Mouse (Mus musculus) forebrain, embryonic 11.5 days (tissue): ENCODE results near the gene 4930578G10Rik. TPM values are rescaled to one million over a fixed set of nuclear protein-coding genes. Genes with fewer than 3 reads are reported as not detected.

Experiments used
- ATAC-seq: fragments of 200-750 bp; cut with Nextera tagmentation; replicated peaks from 2 replicates; pipeline ENCODE4 v1.8.0; 2017; ENCODE audit warnings: moderate TSS enrichment; ENCODE audit not compliant: low FRiP score
- DNase-seq: peaks from one replicate; pipeline ENCODE4 v3.0.0-alpha.2; 2017; ENCODE audit warnings: low spot score
- H3K27ac ChIP-seq: fragments of 300-500 bp; sonication (generic); 2 replicates; pipeline ENCODE4 v1.5.1; 2014; ENCODE audit warnings: low read depth, low read length
- H3K27me3 ChIP-seq: fragments of 300-500 bp; sonication (generic); 2 replicates; pipeline ENCODE4 v1.6.1; 2014; ENCODE audit warnings: mild to moderate bottlenecking, low read length, mixed read lengths; ENCODE audit not compliant: control insufficient read depth, insufficient read depth
- H3K36me3 ChIP-seq: fragments of 300-500 bp; sonication (generic); 2 replicates; pipeline ENCODE4 v1.6.1; 2014; ENCODE audit warnings: mild to moderate bottlenecking, low read length, moderate library complexity, mixed read lengths; ENCODE audit not compliant: control insufficient read depth, insufficient read depth
- H3K4me1 ChIP-seq: fragments of 300-500 bp; sonication (generic); replicated peaks from 2 replicates; pipeline ENCODE4 v1.6.1; 2014; ENCODE audit warnings: low read length, mixed read lengths; ENCODE audit not compliant: control insufficient read depth, insufficient read depth
- H3K4me2 ChIP-seq: fragments of 300-500 bp; sonication (generic); 2 replicates; pipeline ENCODE4 v1.6.1; 2014; ENCODE audit warnings: low read depth, mild to moderate bottlenecking, low read length, moderate library complexity, mixed read lengths; ENCODE audit not compliant: severe bottlenecking
- H3K4me3 ChIP-seq: fragments of 300-500 bp; sonication (generic); 2 replicates; pipeline ENCODE4 v1.5.1; 2014; ENCODE audit warnings: low read depth, low read length
- H3K9ac ChIP-seq: fragments of 300-500 bp; sonication (generic); 2 replicates; pipeline ENCODE4 v1.6.1; 2014; ENCODE audit warnings: low read length
- H3K9me3 ChIP-seq: fragments of 300-500 bp; sonication (generic); 2 replicates; pipeline ENCODE4 v1.6.1; 2016; ENCODE audit warnings: low read length, mixed read lengths; ENCODE audit not compliant: control insufficient read depth
- WGBS: fragments of 180-500 bp; shearing (Covaris S2); extraction: QIAGEN DNeasy Blood & Tissue Kit; methylation state at CpG from one replicate; pipeline ENCODE4 v1.1.7; 2014; 5-methylcytosine and 5-hydroxymethylcytosine counted together
- polyA plus RNA-seq: library from polyadenylated mRNA; unstranded; fragments of >200 nt; fragmentation: Nextera tagmentation; extraction: Ambion mirVana; gene quantifications from 2 replicates; pipeline ENCODE4 v1.2.1, GENCODE M21; 2014

Gene 4930578G10Rik
- polyA plus RNA-seq, 1 experiment from 2014 or later = 1.8 TPM

- no peak for ATAC-seq
- no peak overlapping the region for H3K4me3 ChIP-seq
- no peaks in the 10 kb centered on the region for H3K4me1 ChIP-seq
- no peak overlapping the region for H3K4me2 ChIP-seq
- H3K27ac ChIP-seq = no peak overlapping the region
- H3K9me3 ChIP-seq = no peaks in the 10 kb centered on the region
- no peak overlapping the region for H3K9ac ChIP-seq
- no peaks in the 10 kb centered on the region for H3K27me3 ChIP-seq
- WGBS = 86% methylated on average over 6 of the region's 6 CpGs
- DNase-seq = no peak
- no peaks in the 10 kb centered on the region for H3K36me3 ChIP-seq
These were observed 151.6 kb downstream of the 4930578G10Rik start for GRCm38 (mm10) chr4:42886926-42887325.

GRCm38 (mm10) chr4:42888806-42889205, 153.5 kb downstream of the 4930578G10Rik start:
- Histone ChIP-seq H3K9me3 (no peaks in the 10 kb centered on the region), H3K4me2 (no peak overlapping the region), H3K9ac (no peak overlapping the region), H3K36me3 (no peaks in the 10 kb centered on the region), H3K27ac (no peak overlapping the region), H3K4me3 (no peak overlapping the region), H3K4me1 (no peaks in the 10 kb centered on the region), H3K27me3 (no peaks in the 10 kb centered on the region)
- no peak for DNase-seq
- 91% methylated on average over 6 of the region's 6 CpGs for WGBS
- ATAC-seq = no peak

GRCm38 (mm10) chr4:42891176-42891575, 155.8 kb downstream of the 4930578G10Rik start:
- H3K4me1 ChIP-seq = no peaks in the 10 kb centered on the region
- DNase-seq (no peak), ATAC-seq (no peak)
- no peak overlapping the region for H3K4me3 ChIP-seq
- no peak overlapping the region for H3K27ac ChIP-seq
- no peaks in the 10 kb centered on the region for H3K9me3 ChIP-seq
- no peaks in the 10 kb centered on the region for H3K27me3 ChIP-seq
- H3K36me3 ChIP-seq = no peaks in the 10 kb centered on the region
- H3K9ac ChIP-seq = no peak overlapping the region
- no peak overlapping the region for H3K4me2 ChIP-seq
- WGBS = 72% methylated on average over 7 of the region's 7 CpGs

- WGBS = 54% methylated on average over 7 of the region's 7 CpGs
- no peaks in the 10 kb centered on the region for H3K9me3 ChIP-seq
- no peak overlapping the region for H3K9ac ChIP-seq
- H3K36me3 ChIP-seq = no peaks in the 10 kb centered on the region
- no peaks in the 10 kb centered on the region for H3K4me1 ChIP-seq
- DNase-seq (no peak), ATAC-seq (no peak)
- no peak overlapping the region for H3K4me3 ChIP-seq
- H3K27me3 ChIP-seq = no peaks in the 10 kb centered on the region
- no peak overlapping the region for H3K4me2 ChIP-seq
- no peak overlapping the region for H3K27ac ChIP-seq
These were observed 159.8 kb downstream of the 4930578G10Rik start for GRCm38 (mm10) chr4:42895118-42895517.

Other genes starting within 250 kb of the 4930578G10Rik start
- not detected in 2 replicates for gene Fam205a2, start 207.4 kb upstream of the 4930578G10Rik start, polyA plus RNA-seq
- gene Gm10591, start 123.3 kb upstream of the 4930578G10Rik start, polyA plus RNA-seq = not detected in 2 replicates
- gene Gm2564, start 105.8 kb upstream of the 4930578G10Rik start, polyA plus RNA-seq = not detected in 2 replicates
- not detected in 2 replicates for gene Ccl27b, start 80.3 kb upstream of the 4930578G10Rik start, polyA plus RNA-seq
- not detected in 2 replicates for gene Il11ra2, start 73.7 kb upstream of the 4930578G10Rik start, polyA plus RNA-seq
- not detected in 2 replicates for gene Ccl19, start 21.0 kb downstream of the 4930578G10Rik start, polyA plus RNA-seq
- 0.27 and 0.39 TPM in 2 replicates for gene Ccl21a, start 38.4 kb downstream of the 4930578G10Rik start, polyA plus RNA-seq
- 0.08 and 0.28 TPM in 2 replicates for gene Fam205a1, start 118.3 kb downstream of the 4930578G10Rik start, polyA plus RNA-seq
- 0.33 and 0.43 TPM in 2 replicates for gene Gm12394, start 121.2 kb downstream of the 4930578G10Rik start, polyA plus RNA-seq
- gene Fam205c, start 138.7 kb downstream of the 4930578G10Rik start, polyA plus RNA-seq = 0.84 and 1.00 TPM in 2 replicates
- 1.3 and 2.1 TPM in 2 replicates for gene Phf24, start 181.1 kb downstream of the 4930578G10Rik start, polyA plus RNA-seq
- gene Dnajb5, start 214.3 kb downstream of the 4930578G10Rik start, polyA plus RNA-seq = 16.4 and 24.7 TPM in 2 replicates
- gene 1700022I11Rik, start 234.1 kb downstream of the 4930578G10Rik start, polyA plus RNA-seq = 0.56 and 0.96 TPM in 2 replicates